Mouse (Mus musculus) lung, adult 2 months (tissue): Measurements from ENCODE around the gene Ltb.

ENCODE experiments used
- CTCF ChIP-seq: fragments of 200-500 bp; IDR thresholded peaks from 2 replicates; pipeline ENCODE4 v1.5.1; 2011; ENCODE audit warnings: mild to moderate bottlenecking, low read length, control low read depth; ENCODE audit not compliant: insufficient read depth
- POLR2A ChIP-seq: fragments of 200-500 bp; IDR thresholded peaks from 2 replicates; pipeline ENCODE4 v1.6.1; 2011; ENCODE audit warnings: low read depth, mild to moderate bottlenecking, control low read depth, low read length, borderline replicate concordance; ENCODE audit errors: extremely low read depth

- TF ChIP-seq CTCF (no peak), POLR2A (no peak)
Measured at GRCm38 (mm10) chr17:35161421-35161820, 32.8 kb upstream of the Ltb start.
